Mouse (Mus musculus): ENCODE results near the gene AY761184. TPM values are rescaled to one million over a fixed set of nuclear protein-coding genes. Genes with fewer than 3 reads are reported as not detected.
"Not testable (repeated sequence)": the region's sequence is repeated elsewhere in the genome, so short reads cannot be mapped to it uniquely, and the experiment has no call there.

The AY761184 gene
- not detected for total RNA-seq (2021)

DNA sequence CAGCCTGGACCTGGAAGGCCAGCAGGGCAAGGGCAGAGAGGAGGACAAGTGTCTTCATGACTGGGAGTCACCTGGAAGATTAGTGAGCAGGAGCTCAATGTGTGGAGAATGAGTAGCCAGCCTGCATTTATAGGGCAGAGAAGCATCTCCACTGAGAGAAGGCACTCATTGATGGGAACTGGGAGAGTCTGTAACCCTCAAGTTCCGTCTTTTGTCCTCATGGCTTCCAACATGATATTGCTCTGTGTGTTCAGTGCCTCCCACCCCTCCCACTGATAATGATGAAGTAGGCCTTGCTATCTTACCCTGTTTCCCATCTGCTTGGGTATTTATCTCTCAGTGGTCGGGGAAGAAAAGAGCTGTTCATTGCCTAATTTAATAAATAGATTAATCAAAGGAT lies at the start of gene AY761184:
TSS of gene AY761184 (minus strand) at position 101 of the 400 bp plus-strand sequence.
- intact Hi-C loops (cut with DNase I); DNase-seq (ENCODE audit: low spot score in 2 of 2): not testable (repeated sequence)

DNA sequence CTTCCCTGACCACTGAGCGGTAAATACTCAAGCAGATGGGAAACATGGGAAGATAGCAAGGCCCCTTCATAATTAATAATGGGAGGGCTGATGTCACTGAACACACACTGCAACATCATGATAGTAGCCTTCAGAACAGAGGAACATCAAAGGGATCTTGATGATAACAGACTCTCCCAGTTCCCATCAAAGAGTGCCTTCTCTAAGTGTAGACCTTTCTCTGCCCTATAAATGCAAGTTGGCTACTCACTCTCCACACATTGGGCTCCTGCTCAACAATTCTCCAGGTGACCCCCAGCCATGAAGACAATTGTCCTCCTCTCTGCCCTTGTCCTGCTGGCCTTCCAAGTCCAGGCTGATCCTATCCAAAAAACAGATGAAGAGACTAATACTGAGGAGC lies 37.9 kb downstream of the AY761184 start, which contains the start of gene Defa34:
TSS of gene Defa34 (plus strand) at position 301 of the 400 bp plus-strand sequence.
- intact Hi-C loops (cut with DNase I); DNase-seq (ENCODE audit: low spot score in 2 of 2): not testable (repeated sequence)

DNA sequence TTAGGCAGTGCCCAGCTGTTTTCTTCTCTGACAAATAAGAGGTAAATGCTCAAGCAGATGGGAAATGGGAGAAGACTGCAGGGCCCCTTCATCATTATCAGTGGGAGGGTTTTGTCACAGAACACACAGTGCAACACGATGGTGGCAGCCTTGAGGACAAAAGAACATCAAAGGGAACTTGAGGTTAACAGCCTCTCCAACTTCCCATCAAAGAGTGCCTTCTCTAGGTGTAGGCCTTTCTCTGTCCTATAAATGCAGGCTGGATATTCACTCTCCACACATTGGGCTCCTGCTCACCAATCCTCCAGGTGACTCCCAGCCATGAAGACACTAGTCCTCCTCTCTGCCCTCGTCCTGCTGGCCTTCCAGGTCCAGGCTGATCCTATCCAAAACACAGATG lies 48.0 kb downstream of the AY761184 start, which contains the start of gene Defa17:
TSS of gene Defa17 (plus strand) at position 301 of the 400 bp plus-strand sequence.
- intact Hi-C loops (cut with DNase I); DNase-seq (ENCODE audit: low spot score in 2 of 2): not testable (repeated sequence)

Other genes starting within 250 kb of the AY761184 start
- gene Gm7849, start 247.1 kb downstream of the AY761184 start, total RNA-seq (2021) = not detected
- gene Defa20, start 194.4 kb downstream of the AY761184 start, total RNA-seq (2021) = not detected
- not detected for gene Defa32, start 174.6 kb downstream of the AY761184 start, total RNA-seq (2021)
- gene Defa37, start 138.3 kb downstream of the AY761184 start, total RNA-seq (2021) = not detected
- gene Defa28, start 120.6 kb downstream of the AY761184 start, total RNA-seq (2021) = not detected
- not detected for gene Gm7861, start 109.1 kb downstream of the AY761184 start, total RNA-seq (2021)
- not detected for gene Defa26, start 85.5 kb downstream of the AY761184 start, total RNA-seq (2021)
- not detected for gene Defa17, start 47.9 kb downstream of the AY761184 start, total RNA-seq (2021)
- gene Defa34, start 37.8 kb downstream of the AY761184 start, total RNA-seq (2021) = not detected
- gene Defa24, start 30.8 kb upstream of the AY761184 start, total RNA-seq (2021) = not detected
- not detected for gene Defb50, start 119.9 kb upstream of the AY761184 start, total RNA-seq (2021)
- not detected for gene Defb2, start 136.3 kb upstream of the AY761184 start, total RNA-seq (2021)
- not detected for gene Defb10, start 155.3 kb upstream of the AY761184 start, total RNA-seq (2021)
- gene Defb9, start 181.8 kb upstream of the AY761184 start, total RNA-seq (2021) = not detected
- gene Defb11, start 202.8 kb upstream of the AY761184 start, total RNA-seq (2021) = not detected
- gene Defb15, start 229.1 kb upstream of the AY761184 start, total RNA-seq (2021) = not detected
- gene Defb35, start 234.7 kb upstream of the AY761184 start, total RNA-seq (2021) = not detected
- not detected for gene Defb13, start 243.1 kb upstream of the AY761184 start, total RNA-seq (2021)

Measured in left cerebral cortex, postnatal 25 days (tissue).